Mouse (Mus musculus): Measurements from ENCODE around the gene Txndc11. TPM values are rescaled to one million over a fixed set of nuclear protein-coding genes. Genes with fewer than 3 reads are reported as not detected.

The Txndc11 gene
- total RNA-seq, 1 experiment from 2014 or later, result 42.1 TPM

- DNase-seq, result no peak
Measured at GRCm38 (mm10) chr16:11064742-11065141, 69.7 kb downstream of the Txndc11 start.

- DNase-seq, result no peak
Measured at GRCm38 (mm10) chr16:11064341-11064740, 70.1 kb downstream of the Txndc11 start.

- peak; percentile 89 for DNase-seq
Measured at GRCm38 (mm10) chr16:11062794-11063721, 71.4 kb downstream of the Txndc11 start.

- no peak for DNase-seq
Measured at GRCm38 (mm10) chr16:11060645-11061044, 73.8 kb downstream of the Txndc11 start, which contains the start of gene Snn. Gene Snn (plus strand): TSS chr16:11060945.

DNA sequence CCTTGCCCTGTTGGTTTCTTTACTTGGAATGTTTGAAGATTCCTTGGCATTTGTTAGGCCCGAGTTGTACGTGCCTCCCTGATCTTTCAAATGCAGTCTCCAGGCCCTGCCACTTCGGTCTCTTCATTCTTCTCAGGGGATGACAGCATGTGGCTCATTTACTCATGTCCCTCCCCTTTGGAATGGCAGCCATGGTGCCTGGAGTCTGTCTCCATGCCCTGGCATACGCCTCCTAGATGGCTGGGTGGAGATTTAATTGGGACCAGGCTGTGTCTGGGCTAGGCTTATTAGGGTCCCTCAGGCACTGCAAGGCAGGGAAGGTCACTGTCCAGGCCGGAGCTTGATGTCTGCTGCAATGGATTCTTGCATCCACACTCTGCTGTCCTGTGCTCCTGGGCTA, 78.5 kb downstream of the Txndc11 start:
- DNase-seq, result no peak

DNA sequence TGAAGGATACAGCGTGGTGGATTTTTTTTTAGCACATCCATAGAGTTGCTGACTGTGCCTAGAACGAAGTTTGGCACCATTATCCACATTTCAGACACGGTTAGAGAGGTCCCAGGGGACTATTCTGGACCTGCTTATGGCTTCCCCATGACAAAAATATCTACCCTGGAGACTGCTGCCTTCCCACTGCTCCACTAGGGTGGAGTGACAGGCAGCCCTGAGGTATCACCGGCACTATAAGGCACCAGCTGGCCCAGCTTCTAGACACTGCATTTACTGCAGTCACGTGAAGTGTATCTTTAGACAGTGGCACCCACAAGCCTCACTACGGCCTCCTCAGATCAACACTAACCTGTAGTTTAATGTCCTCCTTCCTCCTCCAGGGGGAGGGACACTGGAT, 79.6 kb downstream of the Txndc11 start:
- no peak for DNase-seq

DNA sequence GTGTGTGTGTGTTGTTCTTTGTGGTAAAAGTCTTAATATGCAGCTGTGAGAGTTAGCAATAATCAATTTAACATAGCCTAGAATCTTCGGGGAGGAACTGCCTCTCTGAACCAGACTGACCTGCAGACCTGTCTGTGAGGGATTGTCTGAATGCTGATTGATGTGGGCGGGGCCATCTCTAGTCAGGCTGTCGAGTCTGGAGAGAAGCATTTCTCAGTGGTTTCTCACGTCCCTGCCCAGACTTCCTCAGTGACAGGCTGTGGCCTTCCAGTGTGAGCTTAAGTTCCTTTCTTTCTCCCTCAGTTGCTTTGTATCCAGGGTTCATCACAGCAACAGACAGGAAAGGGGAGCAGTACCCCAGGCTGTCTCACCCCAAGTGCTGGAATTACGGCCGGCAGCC, 80.0 kb downstream of the Txndc11 start:
- no peak for DNase-seq

GRCm38 (mm10) chr16:11051134-11051533, 83.3 kb downstream of the Txndc11 start:
- no peak for DNase-seq

GRCm38 (mm10) chr16:11050226-11050625, 84.2 kb downstream of the Txndc11 start:
- DNase-seq, result no peak

DNA sequence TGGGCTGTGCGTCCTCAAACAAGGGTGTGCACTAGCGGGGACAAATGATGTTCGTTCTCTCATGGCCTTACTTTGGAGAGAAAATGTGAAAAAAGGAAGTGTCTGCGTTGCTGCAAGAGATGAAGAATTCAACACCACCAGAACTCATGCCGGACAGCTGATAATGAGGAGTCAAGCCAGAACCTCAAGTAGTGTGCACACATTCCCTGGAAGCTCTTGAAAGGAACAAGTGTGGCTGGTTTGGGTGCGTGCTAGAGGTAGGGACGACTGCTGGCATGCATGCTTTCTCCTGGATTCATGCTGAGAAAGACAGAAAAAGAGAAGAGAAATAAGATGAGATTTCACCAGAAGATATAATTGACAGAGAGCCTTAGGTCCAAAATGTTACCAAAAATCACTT, 87.3 kb downstream of the Txndc11 start:
- no peak for DNase-seq

DNA sequence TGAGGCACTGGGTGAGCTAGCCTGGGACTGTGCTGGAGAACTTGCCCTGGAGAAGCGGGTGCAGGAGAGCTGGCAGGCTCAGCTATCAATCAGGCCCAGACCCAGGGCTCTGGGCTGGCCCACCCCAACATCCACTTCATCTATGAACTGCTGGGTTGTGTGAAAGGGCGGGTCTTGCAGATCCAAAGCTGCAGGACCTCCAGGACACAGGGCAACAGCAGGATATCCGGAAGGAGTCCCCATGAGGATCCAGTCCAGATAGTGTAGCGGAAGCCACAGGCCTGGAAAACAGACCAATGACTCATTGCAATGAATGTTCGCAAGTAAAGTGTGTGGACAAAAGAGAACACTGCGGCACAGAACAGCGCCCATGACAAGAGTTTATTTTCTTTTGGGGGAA, 88.0 kb downstream of the Txndc11 start:
- peak; percentile 32 for DNase-seq

DNA sequence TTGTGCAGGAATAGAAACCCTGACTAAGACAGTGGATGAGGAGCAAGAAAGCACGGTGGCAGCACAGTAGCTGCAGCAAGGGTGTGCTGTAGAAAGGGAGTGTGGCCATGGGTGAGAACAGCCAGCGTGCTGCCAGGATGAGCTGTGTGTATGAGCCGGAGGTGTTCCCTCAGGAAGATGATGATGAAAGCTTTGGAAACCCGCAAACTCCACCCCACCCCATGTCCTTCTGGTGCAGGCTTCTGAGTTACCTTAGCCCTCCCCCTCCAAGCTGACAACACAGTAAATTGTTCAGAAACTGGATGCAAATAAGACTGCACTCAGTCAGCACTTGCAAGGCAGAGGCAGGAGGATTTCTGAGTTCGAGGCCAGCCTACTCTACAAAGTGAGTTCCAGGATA, 91.2 kb downstream of the Txndc11 start:
- no peak for DNase-seq

- DNase-seq, result no peak
Measured at GRCm38 (mm10) chr16:11040603-11041002, 93.8 kb downstream of the Txndc11 start.

DNA sequence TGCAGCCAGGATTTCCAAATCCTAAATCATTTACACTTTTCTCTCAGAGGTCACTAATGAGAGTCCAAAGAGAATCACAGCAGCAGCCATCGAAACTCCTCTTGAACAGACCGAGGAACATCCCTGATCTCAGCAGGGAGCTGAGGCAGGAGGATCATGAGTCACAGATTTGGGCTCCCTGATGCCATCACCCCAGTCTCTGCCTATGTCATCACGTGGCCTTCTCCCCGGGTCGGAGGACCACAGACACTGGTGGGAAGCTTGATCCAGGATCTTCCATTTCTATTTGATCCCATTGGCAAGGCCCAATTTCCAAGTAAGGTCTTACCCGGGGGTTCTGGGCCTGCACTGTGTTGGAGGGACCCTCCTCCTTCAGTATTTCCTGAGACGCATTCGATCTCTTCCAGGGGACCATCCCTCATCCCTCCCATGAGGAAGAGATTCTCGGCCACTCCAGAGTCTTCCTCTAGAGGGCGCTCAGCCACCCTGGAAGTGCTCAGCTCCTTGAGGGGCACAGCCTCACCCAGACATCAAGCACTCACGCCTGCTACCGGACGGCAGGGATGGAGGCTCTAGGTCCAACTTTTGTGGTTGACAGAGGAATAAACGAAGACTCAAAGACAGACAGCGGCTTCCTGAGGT, 98.5 kb downstream of the Txndc11 start:
- DNase-seq, result peak; percentile 87

DNA sequence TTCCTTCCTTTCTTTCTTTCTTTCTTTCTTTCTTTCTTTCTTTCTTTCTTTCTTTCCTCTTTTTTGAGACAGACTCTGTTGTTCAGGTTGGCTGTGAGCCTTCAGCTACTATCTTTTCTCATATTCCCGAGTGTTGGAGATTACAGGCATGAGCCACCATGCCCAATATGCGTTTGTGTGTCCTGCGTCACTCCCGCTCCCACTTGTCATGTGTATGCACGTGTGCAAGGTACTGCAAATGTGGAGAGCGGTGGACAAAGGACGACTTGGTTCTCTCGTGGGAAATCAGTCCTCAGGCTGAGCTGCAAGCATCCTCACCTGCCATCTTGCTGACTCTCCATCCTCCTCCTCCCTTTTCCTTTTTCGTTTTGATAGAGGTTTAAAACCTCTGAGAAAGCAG, 99.2 kb downstream of the Txndc11 start:
- DNase-seq, result no peak

DNA sequence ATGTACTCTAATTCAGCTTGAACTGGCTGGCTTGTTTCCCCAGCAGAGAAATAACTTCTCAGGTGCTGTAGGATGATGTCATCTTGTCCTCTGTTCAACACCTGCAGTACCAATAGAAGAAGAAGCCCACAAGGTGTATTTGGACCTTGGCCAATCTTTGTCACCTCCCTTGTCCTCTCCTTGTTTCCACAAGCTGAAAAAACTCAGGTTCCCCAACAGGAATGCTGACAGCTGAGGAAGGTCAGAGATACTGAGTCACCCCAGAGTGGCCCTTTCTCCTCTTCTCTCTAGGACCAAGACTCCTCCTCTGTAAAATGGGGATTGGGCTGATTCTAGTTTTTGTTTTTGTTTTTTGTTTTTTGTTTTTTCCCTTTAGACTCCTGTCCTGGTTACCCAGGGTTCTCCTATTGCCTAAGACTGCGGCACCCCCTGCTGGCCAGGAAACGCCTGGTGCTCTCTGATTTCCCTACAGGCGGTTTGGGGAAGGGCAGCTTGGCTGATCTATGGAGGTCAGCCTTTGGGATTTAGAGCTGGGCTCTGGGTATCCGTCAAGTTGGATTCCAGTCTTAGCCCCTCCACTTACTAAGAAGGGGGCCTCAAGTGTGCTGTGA, 100.2 kb downstream of the Txndc11 start:
- DNase-seq, result peak; percentile 93

DNA sequence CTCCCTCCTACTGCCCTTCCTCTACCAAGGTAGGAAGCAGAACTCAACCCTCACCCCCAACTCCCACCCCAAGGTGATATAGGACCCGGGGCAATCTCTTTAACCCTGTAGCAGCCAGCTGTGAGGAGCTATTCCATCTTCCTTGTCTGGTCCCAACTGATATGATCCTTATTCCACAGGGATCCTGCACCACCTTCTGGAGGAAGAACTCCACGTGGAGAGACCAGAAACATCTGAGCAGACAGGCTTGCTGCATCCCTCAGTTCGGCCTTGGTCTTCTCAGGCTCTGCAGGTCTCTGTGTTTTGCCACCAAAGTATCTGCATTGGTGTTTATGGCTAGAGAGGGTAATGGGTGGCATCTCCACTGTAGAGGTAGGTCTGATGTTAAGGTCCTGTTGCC, 103.1 kb downstream of the Txndc11 start:
- no peak for DNase-seq

GRCm38 (mm10) chr16:11030844-11031243, 103.6 kb downstream of the Txndc11 start:
- no peak for DNase-seq

DNA sequence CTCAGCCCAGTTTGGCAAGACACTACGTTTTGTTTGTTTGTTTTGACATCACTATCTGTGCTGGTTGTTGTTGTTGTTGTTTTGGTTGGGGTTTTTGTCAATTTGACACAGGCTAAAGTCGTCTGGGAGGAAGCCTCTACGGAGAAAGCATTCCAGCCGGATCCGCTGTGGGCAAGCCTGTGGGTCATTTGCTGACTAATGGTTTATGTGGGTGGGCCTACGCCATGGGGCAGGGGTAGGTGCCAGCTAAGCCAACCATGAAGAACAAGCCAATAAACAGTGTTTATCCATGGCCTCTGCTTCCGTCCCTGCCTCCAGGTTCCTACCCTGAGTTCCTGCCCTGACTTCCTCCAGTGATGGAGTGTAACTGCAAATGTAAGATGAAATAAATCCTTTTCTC, 106.2 kb downstream of the Txndc11 start:
- DNase-seq, result no peak
